Mouse (Mus musculus): ENCODE results near the gene Slc9a5. TPM values are rescaled to one million over a fixed set of nuclear protein-coding genes. Genes with fewer than 3 reads are reported as not detected.
A peak's percentile ranks its signal among the peaks of the same experiment; 100 is the strongest.

The Slc9a5 gene
- polyA plus RNA-seq, 1 experiment from 2014 or later, result 6.0 TPM

- Histone ChIP-seq H3K27ac (no peak overlapping the region), H3K4me1 (peaks cover 16% of the 10 kb centered on the region), H3K36me3 (peaks cover 83% of the 10 kb centered on the region), H3K27me3 (no peaks in the 10 kb centered on the region), H3K9ac (no peak overlapping the region), H3K4me2 (no peak overlapping the region), H3K4me3 (no peak overlapping the region), H3K9me3 (no peaks in the 10 kb centered on the region)
- ATAC-seq (ENCODE audit: insufficient number of reproducible peaks, insufficient read depth, low FRiP score, low TSS enrichment, low read depth), result no peak
- 87% methylated on average over 8 of the region's 8 CpGs for WGBS
Observed at GRCm38 (mm10) chr8:105310118-105310517, 38.5 kb upstream of the Slc9a5 start.

GRCm38 (mm10) chr8:105311718-105312117, 36.9 kb upstream of the Slc9a5 start:
- no peak overlapping the region for H3K9ac ChIP-seq
- no peak overlapping the region for H3K4me3 ChIP-seq
- H3K27ac ChIP-seq, result no peak overlapping the region
- WGBS, result 93% methylated on average over 1 of the region's 1 CpGs
- peaks cover 1% of the 10 kb centered on the region for H3K4me1 ChIP-seq
- H3K27me3 ChIP-seq, result no peaks in the 10 kb centered on the region
- no peak overlapping the region for H3K4me2 ChIP-seq
- no peak for ATAC-seq (ENCODE audit: insufficient number of reproducible peaks, insufficient read depth, low FRiP score, low TSS enrichment, low read depth)
- H3K36me3 ChIP-seq, result peaks cover 94% of the 10 kb centered on the region
- no peaks in the 10 kb centered on the region for H3K9me3 ChIP-seq

DNA sequence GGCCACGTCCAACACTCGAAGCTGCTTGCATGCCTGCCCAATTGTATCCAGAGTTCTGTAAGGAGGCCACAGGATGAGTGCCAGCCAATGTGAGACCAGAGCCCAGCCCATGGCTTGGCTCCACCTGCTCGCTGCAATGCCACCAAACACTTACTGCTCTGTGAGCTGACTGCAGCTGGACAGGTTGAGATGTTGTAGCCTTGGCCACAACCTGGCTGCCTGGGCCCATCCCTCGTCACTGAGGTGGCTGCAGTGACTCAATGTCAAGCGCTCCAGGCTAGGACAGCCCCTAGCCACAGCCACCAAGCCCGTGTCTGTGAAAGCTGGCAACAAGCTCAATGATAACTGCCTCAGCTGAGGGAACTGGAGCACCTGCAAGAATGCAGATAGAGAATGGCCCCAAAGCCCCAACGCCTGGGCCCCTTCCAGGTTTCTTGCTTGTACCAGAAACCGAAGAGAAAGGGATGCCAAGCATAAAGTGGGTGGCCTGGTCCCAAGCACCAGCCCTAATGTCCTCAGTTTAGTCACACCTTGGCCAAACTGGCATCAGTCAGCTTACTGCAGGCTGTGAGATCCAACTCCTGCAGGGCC, 35.7 kb upstream of the Slc9a5 start:
- H3K4me2 ChIP-seq, result no peak overlapping the region
- H3K27me3 ChIP-seq, result no peaks in the 10 kb centered on the region
- 93% methylated on average over 8 of the region's 8 CpGs for WGBS
- H3K4me1 ChIP-seq, result no peaks in the 10 kb centered on the region
- no peak overlapping the region for H3K9ac ChIP-seq
- H3K36me3 ChIP-seq, result peaks cover 93% of the 10 kb centered on the region
- no peak overlapping the region for H3K4me3 ChIP-seq
- ATAC-seq (ENCODE audit: insufficient number of reproducible peaks, insufficient read depth, low FRiP score, low TSS enrichment, low read depth), result no peak
- no peak overlapping the region for H3K27ac ChIP-seq
- no peaks in the 10 kb centered on the region for H3K9me3 ChIP-seq

- no peaks in the 10 kb centered on the region for H3K27me3 ChIP-seq
- no peak overlapping the region for H3K9ac ChIP-seq
- peaks cover 93% of the 10 kb centered on the region for H3K36me3 ChIP-seq
- H3K4me3 ChIP-seq, result no peak overlapping the region
- H3K27ac ChIP-seq, result no peak overlapping the region
- 83% methylated on average over 9 of the region's 9 CpGs for WGBS
- ATAC-seq (ENCODE audit: insufficient number of reproducible peaks, insufficient read depth, low FRiP score, low TSS enrichment, low read depth), result no peak
- H3K4me1 ChIP-seq, result no peaks in the 10 kb centered on the region
- no peak overlapping the region for H3K4me2 ChIP-seq
- H3K9me3 ChIP-seq, result no peaks in the 10 kb centered on the region
Observed at GRCm38 (mm10) chr8:105313622-105314402, 34.8 kb upstream of the Slc9a5 start.

DNA sequence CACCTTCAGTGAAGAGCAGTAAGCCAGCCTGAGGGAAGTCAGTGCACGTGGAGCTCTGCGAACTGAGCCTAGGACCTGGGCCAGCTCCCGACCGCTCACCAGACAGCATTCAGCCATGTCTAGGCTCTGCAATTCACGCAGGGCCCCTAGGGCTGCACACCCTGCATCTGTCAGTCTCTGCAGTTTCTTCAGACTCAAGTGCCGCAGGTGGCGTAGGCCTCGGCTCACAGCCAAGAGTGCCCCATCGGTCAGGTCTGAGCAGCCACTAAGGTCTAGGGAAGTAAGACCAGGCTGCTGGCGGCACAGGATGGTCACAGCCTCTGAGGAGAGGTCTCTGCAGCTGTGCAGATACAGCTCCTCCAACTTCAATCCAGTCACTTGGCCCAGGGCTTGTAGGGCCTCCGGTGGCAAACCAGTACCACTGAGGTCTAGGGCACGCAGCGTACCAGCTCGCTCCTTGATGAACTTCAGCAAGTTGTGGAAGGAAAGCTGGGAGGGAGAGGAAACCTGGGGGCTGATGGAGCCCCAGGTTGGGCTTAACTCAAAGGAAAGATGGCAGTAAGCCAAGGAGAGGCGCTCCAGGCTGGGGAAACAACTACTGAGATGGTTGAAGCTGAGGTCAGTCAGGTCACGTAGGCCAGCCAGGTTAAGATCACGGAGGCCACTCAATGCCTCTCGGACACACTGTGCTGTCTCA, 33.4 kb upstream of the Slc9a5 start:
- Histone ChIP-seq H3K27me3 (no peaks in the 10 kb centered on the region), H3K4me2 (no peak overlapping the region), H3K9me3 (no peaks in the 10 kb centered on the region), H3K4me1 (no peaks in the 10 kb centered on the region), H3K27ac (no peak overlapping the region), H3K36me3 (peaks cover 93% of the 10 kb centered on the region), H3K9ac (no peak overlapping the region; the same call in 1 of the 2 replicates), H3K4me3 (no peak overlapping the region)
- WGBS, result 86% methylated on average over 18 of the region's 18 CpGs
- no peak for ATAC-seq (ENCODE audit: insufficient number of reproducible peaks, insufficient read depth, low FRiP score, low TSS enrichment, low read depth)

- Histone ChIP-seq H3K27me3 (no peaks in the 10 kb centered on the region), H3K4me2 (no peak overlapping the region), H3K4me1 (no peaks in the 10 kb centered on the region), H3K4me3 (no peak overlapping the region), H3K36me3 (peaks cover 78% of the 10 kb centered on the region), H3K27ac (no peak overlapping the region), H3K9ac (no peak overlapping the region), H3K9me3 (no peaks in the 10 kb centered on the region)
- ATAC-seq (ENCODE audit: insufficient number of reproducible peaks, insufficient read depth, low FRiP score, low TSS enrichment, low read depth), result no peak
- 86% methylated on average over 4 of the region's 4 CpGs for WGBS
Observed at GRCm38 (mm10) chr8:105317941-105318340, 30.7 kb upstream of the Slc9a5 start.

DNA sequence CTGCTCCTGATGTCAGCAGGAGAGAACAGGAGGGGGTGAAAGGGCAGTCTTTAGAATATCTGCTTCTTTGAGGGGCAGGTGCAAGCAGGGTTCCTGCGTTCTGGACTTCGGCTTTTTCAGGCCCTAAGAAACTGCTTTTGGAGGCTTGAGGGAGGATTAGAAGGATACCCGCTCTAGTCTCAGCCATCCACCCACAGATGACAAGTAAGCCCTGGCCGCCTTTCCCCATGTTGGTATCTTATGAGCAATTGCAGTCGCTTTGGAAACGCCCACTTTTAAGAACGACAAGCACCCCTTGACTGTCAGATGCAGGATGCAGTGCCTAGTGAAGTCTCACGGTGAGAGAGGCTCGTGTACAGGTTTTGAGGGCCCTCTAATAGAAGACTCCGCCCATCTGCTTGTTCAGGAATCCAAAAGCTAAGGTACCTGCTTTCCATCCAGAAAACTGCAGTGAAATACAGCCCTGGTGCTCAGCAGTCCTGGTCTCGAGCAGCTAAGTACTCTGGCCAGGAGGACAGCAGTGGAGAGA, 29.9 kb upstream of the Slc9a5 start:
- Histone ChIP-seq H3K9ac (no peak overlapping the region; the same call in 1 of the 2 replicates), H3K4me1 (no peaks in the 10 kb centered on the region), H3K36me3 (peaks cover 75% of the 10 kb centered on the region), H3K4me2 (no peak overlapping the region), H3K9me3 (no peaks in the 10 kb centered on the region), H3K27me3 (no peaks in the 10 kb centered on the region), H3K27ac (no peak overlapping the region), H3K4me3 (no peak overlapping the region)
- no peak for ATAC-seq (ENCODE audit: insufficient number of reproducible peaks, insufficient read depth, low FRiP score, low TSS enrichment, low read depth)
- 84% methylated on average over 11 of the region's 11 CpGs for WGBS

- Histone ChIP-seq H3K36me3 (peaks cover 42% of the 10 kb centered on the region), H3K9ac (no peak overlapping the region), H3K4me1 (peaks cover 19% of the 10 kb centered on the region), H3K4me3 (no peak overlapping the region), H3K27ac (no peak overlapping the region), H3K4me2 (no peak overlapping the region), H3K9me3 (no peaks in the 10 kb centered on the region), H3K27me3 (no peaks in the 10 kb centered on the region)
- WGBS, result 92% methylated on average over 4 of the region's 4 CpGs
- no peak for ATAC-seq (ENCODE audit: insufficient number of reproducible peaks, insufficient read depth, low FRiP score, low TSS enrichment, low read depth)
Observed at GRCm38 (mm10) chr8:105323183-105323582, 25.5 kb upstream of the Slc9a5 start.

- under 1% methylated on average over 12 of the region's 12 CpGs for WGBS
- Histone ChIP-seq H3K27me3 (no peaks in the 10 kb centered on the region), H3K4me3 (peak overlapping the region; percentile 84), H3K4me2 (peak overlapping the region; percentile 71), H3K36me3 (peaks cover 47% of the 10 kb centered on the region), H3K9me3 (no peaks in the 10 kb centered on the region), H3K9ac (peak overlapping the region; percentile 89), H3K27ac (peak overlapping the region; percentile 89; the same call in 1 of the 2 replicates), H3K4me1 (peaks cover 19% of the 10 kb centered on the region)
- ATAC-seq (ENCODE audit: insufficient number of reproducible peaks, insufficient read depth, low FRiP score, low TSS enrichment, low read depth), result peak; percentile 62; the same call in 1 of the 2 replicates
Observed at GRCm38 (mm10) chr8:105325641-105326093, 23.0 kb upstream of the Slc9a5 start.

DNA sequence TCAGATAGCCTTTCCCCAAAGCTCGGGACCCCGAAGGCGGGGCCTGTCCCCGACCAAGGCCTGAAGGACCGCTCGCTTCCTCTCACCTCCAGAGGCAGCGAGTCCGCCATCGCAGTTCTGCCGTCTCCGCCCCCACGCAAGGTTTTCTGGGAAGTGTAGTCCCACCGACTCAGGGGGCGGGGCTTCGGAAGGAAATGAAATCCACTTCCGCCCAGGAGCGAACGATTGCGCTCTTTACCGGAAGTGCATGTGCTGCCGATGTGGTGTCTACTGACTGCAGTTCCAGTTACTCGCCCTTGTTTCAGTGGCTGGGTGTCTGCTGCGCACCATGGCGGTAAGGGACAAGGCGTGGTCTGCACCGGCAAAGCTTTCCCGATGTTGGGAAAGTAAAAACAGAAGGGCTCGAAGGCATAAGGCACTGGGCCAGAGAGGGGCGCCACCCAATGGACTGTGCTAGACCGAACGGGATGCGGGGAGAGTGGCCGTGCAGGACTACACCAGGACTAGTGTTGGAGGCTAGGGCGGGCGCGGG, 22.4 kb upstream of the Slc9a5 start, which contains the start of the genes Lrrc29 and Tmem208:
Gene Lrrc29 (minus strand): TSS at position 138 of the 532 bp plus-strand sequence.
Gene Tmem208 (plus strand): TSS at position 214 of the 532 bp plus-strand sequence.
- Histone ChIP-seq H3K36me3 (peaks cover 52% of the 10 kb centered on the region), H3K27ac (peak within 1 kb of the TSS; percentile 89), H3K4me3 (peak within 1 kb of the TSS; percentile 84), H3K27me3 (no peaks in the 10 kb centered on the region), H3K9me3 (no peaks in the 10 kb centered on the region), H3K4me1 (peaks cover 19% of the 10 kb centered on the region), H3K4me2 (peak within 1 kb of the TSS; percentile 71), H3K9ac (peak within 1 kb of the TSS; percentile 89)
- under 1% methylated on average over 36 of the region's 36 CpGs for WGBS
- ATAC-seq (ENCODE audit: insufficient number of reproducible peaks, insufficient read depth, low FRiP score, low TSS enrichment, low read depth), result peak; percentile 86

DNA sequence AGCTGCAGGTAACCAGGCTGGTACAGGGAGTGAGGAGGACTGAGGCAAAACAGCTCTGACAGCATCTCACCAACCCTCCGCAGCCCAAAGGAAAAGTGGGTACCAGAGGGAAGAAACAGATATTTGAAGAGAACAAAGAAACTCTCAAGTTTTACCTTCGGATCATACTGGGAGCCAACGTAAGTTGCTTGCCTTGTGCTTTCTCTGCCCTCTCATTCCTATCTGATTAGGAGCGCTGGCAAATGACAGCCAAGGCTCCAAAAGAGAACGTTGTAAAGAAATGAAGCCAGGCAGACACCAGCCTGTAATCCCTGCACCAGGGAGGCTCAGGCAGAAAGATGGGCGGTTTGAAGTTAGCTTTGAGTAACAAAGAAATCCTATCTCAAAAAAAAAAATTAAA, 21.7 kb upstream of the Slc9a5 start:
- Histone ChIP-seq H3K4me2 (peak overlapping the region; percentile 71), H3K9me3 (no peaks in the 10 kb centered on the region), H3K4me1 (peaks cover 19% of the 10 kb centered on the region), H3K36me3 (peaks cover 56% of the 10 kb centered on the region), H3K9ac (peak overlapping the region; percentile 89), H3K27me3 (no peaks in the 10 kb centered on the region), H3K4me3 (peak overlapping the region; percentile 84), H3K27ac (peak overlapping the region; percentile 89)
- WGBS, result 35% methylated on average over 6 of the region's 6 CpGs
- no peak for ATAC-seq (ENCODE audit: insufficient number of reproducible peaks, insufficient read depth, low FRiP score, low TSS enrichment, low read depth)
